Mouse (Mus musculus): ENCODE data around the gene Gm31371.
"Not testable (repeated sequence)": the region's sequence is repeated elsewhere in the genome, so short reads cannot be mapped to it uniquely, and the experiment has no call there.

GRCm38 (mm10) chr8:19903092-19903491, at the start of gene Gm31371:
- TF ChIP-seq CTCF (conservative IDR thresholded peaks at IDR 0.05; ENCODE audit: insufficient read depth, insufficient read length, low read depth, low read length); POLR2A (IDR thresholded peaks at IDR 0.05; ENCODE audit: low read depth, low read length): not testable (repeated sequence)
